Mouse (Mus musculus) forebrain, embryonic 16.5 days (tissue): Measurements from ENCODE around the gene Apoa1. TPM values are rescaled to one million over a fixed set of nuclear protein-coding genes. Genes with fewer than 3 reads are reported as not detected.

Experiments
- ATAC-seq: fragments of 200-750 bp; cut with Nextera tagmentation; 2 replicates; pipeline ENCODE4 v1.8.0; 2017; ENCODE audit warnings: mild to moderate bottlenecking, moderate library complexity
- H3K27ac ChIP-seq: fragments of 300-500 bp; sonication (generic); 2 replicates; pipeline ENCODE4 v1.5.1; 2014; ENCODE audit warnings: low read length, control low read depth
- H3K27me3 ChIP-seq: fragments of 300-500 bp; sonication (generic); replicated peaks from 2 replicates; pipeline ENCODE4 v1.6.1; 2014; ENCODE audit warnings: low read length; ENCODE audit not compliant: control insufficient read depth, insufficient read depth
- H3K36me3 ChIP-seq: fragments of 300-500 bp; sonication (generic); 2 replicates; pipeline ENCODE4 v1.6.1; 2014; ENCODE audit not compliant: control insufficient read depth, insufficient read depth
- H3K4me1 ChIP-seq: fragments of 300-500 bp; sonication (generic); replicated peaks from 2 replicates; pipeline ENCODE4 v1.6.1; 2014; ENCODE audit warnings: low read length; ENCODE audit not compliant: control insufficient read depth, insufficient read depth
- H3K4me2 ChIP-seq: fragments of 300-500 bp; sonication (generic); 2 replicates; pipeline ENCODE4 v1.6.1; 2014; ENCODE audit warnings: mild to moderate bottlenecking, low read length, control low read depth
- H3K4me3 ChIP-seq: fragments of 300-500 bp; sonication (generic); replicated peaks from 2 replicates; pipeline ENCODE4 v1.5.1; 2014; ENCODE audit warnings: mild to moderate bottlenecking, low read length, control low read depth
- H3K9ac ChIP-seq: fragments of 300-500 bp; sonication (generic); replicated peaks from 2 replicates; pipeline ENCODE4 v1.6.1; 2014; ENCODE audit warnings: low read depth, low read length, control low read depth
- H3K9me3 ChIP-seq: fragments of 300-500 bp; sonication (generic); 2 replicates; pipeline ENCODE4 v1.6.1; 2016; ENCODE audit warnings: low read length; ENCODE audit not compliant: control insufficient read depth
- WGBS: fragments of 180-500 bp; shearing (Covaris S2); extraction: QIAGEN DNeasy Blood & Tissue Kit; methylation state at CpG from one replicate; pipeline ENCODE4 v1.1.7; 2014; 5-methylcytosine and 5-hydroxymethylcytosine counted together
- polyA plus RNA-seq: library from polyadenylated mRNA; unstranded; fragments of >200 nt; fragmentation: Nextera tagmentation; extraction: Ambion mirVana; gene quantifications from 2 replicates; pipeline ENCODE4 v1.2.1, GENCODE M21; 2015

Gene Apoa1
- polyA plus RNA-seq, 1 experiment from 2014 or later: 1.5 TPM

DNA sequence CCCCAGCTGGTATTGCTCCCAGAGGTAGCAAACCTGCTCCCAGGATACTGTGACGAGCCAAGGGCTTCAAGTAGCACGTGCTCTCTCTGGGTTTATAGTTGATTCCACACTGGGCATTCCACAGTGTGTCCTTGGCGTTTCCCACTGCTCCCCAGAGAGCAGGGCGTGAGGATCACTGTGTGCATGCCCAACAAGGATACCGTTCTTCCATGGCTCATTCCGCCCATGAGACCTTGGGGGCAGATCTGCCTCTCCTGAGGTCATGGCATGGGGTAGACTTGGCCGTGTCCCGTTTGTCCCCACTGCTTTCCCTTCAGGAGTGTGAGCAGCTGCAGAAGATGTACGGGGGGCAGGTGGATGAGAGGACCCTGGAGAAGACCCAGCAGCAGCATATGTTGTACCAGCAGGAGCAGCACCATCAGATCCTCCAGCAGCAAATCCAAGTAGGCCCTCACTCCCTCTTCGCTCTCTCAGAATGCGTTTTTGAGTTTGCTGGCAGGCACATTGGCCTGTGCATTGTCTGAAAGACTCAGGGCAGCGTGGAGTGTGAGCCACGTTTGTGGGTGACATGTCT is 19.9 kb upstream of the Apoa1 start:
- Histone ChIP-seq H3K4me3 (no peak overlapping the region), H3K9me3 (no peaks in the 10 kb centered on the region), H3K4me2 (no peak overlapping the region), H3K36me3 (peaks cover 4% of the 10 kb centered on the region; the same call in 1 of the 2 replicates), H3K27me3 (no peaks in the 10 kb centered on the region), H3K27ac (no peak overlapping the region), H3K9ac (no peak overlapping the region), H3K4me1 (no peaks in the 10 kb centered on the region)
- 88% methylated on average over 13 of the region's 13 CpGs for WGBS
- ATAC-seq: no peak

DNA sequence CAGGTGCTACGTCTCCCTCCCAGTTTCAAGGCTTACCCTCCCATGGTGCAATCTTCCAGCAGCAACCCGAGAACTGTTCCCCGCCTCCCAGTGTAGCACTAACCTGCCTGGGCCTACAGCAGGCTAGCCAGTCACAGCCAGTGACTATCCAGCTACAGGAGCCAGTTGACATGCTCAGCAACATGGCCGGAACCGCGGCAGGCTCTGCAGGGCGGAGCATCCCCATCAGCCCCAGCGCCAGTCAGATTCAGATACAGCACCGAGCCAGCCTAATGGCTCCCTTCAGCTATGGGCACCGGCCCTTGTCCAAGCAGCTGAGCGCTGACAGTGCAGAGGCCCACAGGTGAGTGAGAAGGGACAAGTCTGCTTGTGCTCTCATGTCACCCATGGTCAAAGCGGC is 17.9 kb upstream of the Apoa1 start:
- Histone ChIP-seq H3K36me3 (no peaks in the 10 kb centered on the region), H3K27me3 (no peaks in the 10 kb centered on the region), H3K4me3 (no peak overlapping the region), H3K9me3 (no peaks in the 10 kb centered on the region), H3K9ac (no peak overlapping the region), H3K27ac (no peak overlapping the region), H3K4me1 (no peaks in the 10 kb centered on the region), H3K4me2 (no peak overlapping the region)
- WGBS: 95% methylated on average over 12 of the region's 12 CpGs
- ATAC-seq: no peak

DNA sequence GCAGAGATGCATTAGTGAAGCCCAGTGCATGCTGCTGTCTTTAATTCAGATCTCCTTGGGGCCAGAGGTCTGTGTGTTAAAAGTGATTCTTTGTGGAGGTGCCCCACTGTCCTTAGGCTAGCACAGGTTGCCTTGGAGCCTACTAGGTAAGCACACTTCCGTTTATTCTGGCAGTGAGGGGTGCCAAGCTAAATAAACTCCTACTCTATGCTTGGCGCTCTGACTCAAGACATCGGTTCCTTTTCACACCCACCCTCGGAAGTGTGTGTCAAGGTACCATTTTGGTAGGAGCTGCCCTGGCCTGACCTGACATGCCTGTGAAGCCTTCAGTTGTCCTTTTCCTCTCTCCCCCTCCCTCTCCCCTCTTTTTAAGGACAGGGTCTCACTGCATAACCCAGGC is 14.1 kb upstream of the Apoa1 start:
- Histone ChIP-seq H3K9ac (no peak overlapping the region), H3K36me3 (no peaks in the 10 kb centered on the region), H3K4me2 (no peak overlapping the region), H3K4me3 (no peak overlapping the region), H3K9me3 (no peaks in the 10 kb centered on the region), H3K4me1 (no peaks in the 10 kb centered on the region), H3K27me3 (no peaks in the 10 kb centered on the region), H3K27ac (no peak overlapping the region)
- WGBS: 96% methylated on average over 4 of the region's 4 CpGs
- ATAC-seq: no peak

DNA sequence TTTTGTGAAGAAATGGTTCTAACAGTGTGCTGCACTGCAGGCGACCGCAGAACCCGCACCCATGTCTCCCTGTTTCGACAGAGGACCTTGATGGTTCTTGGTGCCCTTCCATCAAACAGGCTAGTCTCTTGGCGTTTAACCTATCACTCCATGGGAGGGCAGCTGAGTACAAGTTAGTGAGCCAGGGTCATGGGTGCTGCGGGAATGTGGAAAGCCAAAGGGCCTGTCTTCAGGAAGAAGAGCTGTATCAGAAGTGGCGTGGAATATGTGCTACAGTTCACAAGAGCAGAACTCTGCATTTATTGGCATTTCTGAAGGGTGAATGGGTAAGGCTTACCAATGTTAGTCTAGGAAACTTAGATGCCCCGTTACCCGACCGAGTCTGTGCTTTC is 13.4 kb upstream of the Apoa1 start:
- ATAC-seq: no peak
- no peaks in the 10 kb centered on the region for H3K4me1 ChIP-seq
- no peaks in the 10 kb centered on the region for H3K9me3 ChIP-seq
- WGBS: 97% methylated on average over 10 of the region's 10 CpGs
- H3K9ac ChIP-seq: no peak overlapping the region
- no peaks in the 10 kb centered on the region for H3K27me3 ChIP-seq
- H3K4me2 ChIP-seq: no peak overlapping the region
- H3K27ac ChIP-seq: no peak overlapping the region
- no peak overlapping the region for H3K4me3 ChIP-seq
- H3K36me3 ChIP-seq: no peaks in the 10 kb centered on the region

DNA sequence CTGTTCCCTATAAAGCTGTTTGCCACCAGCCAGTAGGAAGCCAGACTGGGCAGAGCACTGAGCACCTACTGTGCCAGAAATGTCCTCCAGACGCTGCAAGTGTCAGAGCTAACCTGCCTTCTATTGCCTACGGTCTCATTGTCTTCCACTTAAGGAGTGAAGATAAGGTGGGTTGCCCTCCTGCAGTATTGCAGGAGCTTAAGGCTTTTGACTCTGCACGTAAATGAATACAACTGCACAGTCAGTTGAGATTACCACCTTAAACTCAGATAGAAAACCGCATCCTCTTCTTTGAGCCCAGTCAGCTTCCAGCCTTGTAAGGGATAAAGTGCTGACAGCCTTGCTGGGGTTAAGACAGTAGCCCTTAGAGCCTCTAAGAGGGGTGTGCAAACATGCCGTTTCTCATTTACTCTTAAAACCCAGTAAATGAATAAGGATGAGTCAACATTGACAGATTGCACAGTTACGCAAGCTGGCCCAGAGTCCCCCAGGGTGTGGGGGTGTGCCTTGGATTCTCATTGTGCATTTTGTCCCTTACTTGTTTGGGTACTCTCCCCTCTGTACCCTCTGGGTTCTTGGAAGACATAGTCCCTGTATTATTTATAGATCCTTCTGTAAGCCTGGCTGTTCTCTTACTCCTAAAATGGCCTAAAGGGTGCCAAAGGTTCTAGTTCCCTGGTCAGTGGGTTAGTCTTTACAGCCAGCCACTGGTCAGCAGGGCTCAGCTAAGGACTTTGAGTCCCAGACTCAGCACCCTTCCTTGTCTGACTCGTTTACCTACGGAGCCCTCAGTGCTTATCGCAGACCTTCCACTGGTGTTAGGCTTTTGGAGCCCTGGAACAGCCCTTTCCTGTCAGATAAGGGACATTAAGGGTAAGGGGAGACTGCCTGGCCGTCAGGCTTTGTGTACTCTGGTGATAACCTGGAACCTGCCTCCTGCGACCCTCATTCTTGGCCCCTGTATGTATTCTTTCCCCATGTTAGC is 12.8 kb upstream of the Apoa1 start:
- 90% methylated on average over 11 of the region's 11 CpGs for WGBS
- Histone ChIP-seq H3K27ac (no peak overlapping the region), H3K4me3 (no peak overlapping the region), H3K9ac (no peak overlapping the region), H3K27me3 (no peaks in the 10 kb centered on the region), H3K4me2 (no peak overlapping the region), H3K9me3 (no peaks in the 10 kb centered on the region), H3K36me3 (peaks cover 3% of the 10 kb centered on the region; the same call in 1 of the 2 replicates), H3K4me1 (no peaks in the 10 kb centered on the region)
- ATAC-seq: no peak

DNA sequence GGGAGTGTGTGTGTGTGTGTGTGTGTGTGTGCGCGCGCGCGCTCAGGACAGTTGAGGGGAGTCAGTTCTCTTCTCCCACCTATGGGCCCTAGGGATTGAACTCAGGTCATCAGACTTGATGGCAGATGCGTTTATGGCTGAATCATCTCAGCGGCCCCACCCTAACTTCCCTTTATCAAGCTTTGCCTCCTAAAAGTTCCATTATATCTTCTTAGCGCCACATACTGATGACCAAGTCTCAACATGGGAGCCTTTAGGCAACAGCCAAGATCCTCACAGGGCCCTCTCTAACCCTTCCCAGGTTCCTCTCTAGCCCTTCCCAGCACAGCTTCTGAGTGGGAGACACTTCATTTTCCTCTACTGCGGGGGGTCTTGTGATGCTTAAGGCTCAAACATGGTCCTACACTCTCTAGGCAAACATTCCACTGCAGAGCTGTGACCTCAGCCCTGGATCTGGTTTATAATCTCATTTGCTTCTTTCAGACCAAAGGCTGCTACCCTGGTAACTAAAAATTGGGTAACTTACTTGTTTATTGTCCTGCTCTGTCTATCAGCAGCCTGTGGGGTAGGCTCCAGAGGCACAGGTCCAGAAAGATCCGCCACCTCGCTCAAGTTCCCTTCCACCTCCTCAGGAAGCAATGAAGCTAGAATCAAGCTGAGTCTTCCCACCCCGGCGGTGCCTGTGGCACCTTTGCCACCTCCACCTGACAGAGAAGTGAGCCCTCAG is 11.5 kb upstream of the Apoa1 start:
- Histone ChIP-seq H3K4me1 (no peaks in the 10 kb centered on the region), H3K36me3 (peaks cover 9% of the 10 kb centered on the region), H3K9me3 (no peaks in the 10 kb centered on the region), H3K9ac (no peak overlapping the region), H3K4me3 (no peak overlapping the region), H3K27ac (no peak overlapping the region), H3K27me3 (no peaks in the 10 kb centered on the region), H3K4me2 (no peak overlapping the region)
- ATAC-seq: no peak
- 95% methylated on average over 13 of the region's 13 CpGs for WGBS

DNA sequence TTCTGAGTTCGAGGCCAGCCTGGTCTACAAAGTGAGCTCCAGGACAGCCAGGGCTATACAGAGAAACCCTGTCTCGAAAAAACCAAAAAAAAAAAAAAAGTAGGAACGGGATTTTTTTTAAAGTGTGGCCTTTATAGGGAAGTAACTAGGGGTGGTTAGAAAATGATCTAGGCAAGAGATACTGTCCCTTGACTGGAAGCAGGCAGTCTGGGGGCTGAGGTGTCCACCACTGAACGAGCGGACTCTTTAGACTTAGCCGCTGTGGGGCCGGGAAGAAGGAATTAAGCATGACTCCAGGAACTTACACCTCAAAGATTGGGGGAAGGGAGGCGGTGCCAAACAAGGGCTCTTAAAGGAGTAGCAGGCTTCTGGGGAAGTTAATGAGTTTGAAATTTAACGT is 10.2 kb upstream of the Apoa1 start:
- no peaks in the 10 kb centered on the region for H3K4me1 ChIP-seq
- H3K9me3 ChIP-seq: no peaks in the 10 kb centered on the region
- H3K9ac ChIP-seq: no peak overlapping the region
- peaks cover 14% of the 10 kb centered on the region for H3K36me3 ChIP-seq
- no peak overlapping the region for H3K27ac ChIP-seq
- H3K4me3 ChIP-seq: no peak overlapping the region
- H3K27me3 ChIP-seq: no peaks in the 10 kb centered on the region
- no peak overlapping the region for H3K4me2 ChIP-seq
- WGBS: 84% methylated on average over 9 of the region's 9 CpGs
- ATAC-seq: no peak

DNA sequence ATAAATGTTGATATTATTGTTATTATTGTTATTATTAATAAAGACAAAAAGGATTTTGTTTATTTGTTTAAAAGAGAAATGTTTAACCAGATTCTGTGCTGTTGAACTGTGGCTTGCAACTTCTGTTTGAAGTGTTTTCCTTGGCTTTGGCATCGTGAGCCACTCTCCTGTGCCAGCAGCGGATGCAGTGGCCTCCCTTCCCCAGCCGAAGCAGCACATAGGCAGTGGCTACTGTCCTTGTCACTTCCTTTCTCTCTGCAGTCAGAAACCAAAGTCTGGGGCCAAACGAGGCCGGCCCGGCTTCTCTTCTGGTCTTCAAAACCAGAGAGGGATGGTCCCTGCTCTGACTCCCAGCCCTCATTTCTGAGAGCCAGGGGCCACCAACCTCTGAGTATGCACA is 5.3 kb upstream of the Apoa1 start:
- no peak overlapping the region for H3K27ac ChIP-seq
- H3K9me3 ChIP-seq: no peaks in the 10 kb centered on the region
- no peaks in the 10 kb centered on the region for H3K4me1 ChIP-seq
- no peaks in the 10 kb centered on the region for H3K27me3 ChIP-seq
- WGBS: 84% methylated on average over 6 of the region's 6 CpGs
- no peak overlapping the region for H3K4me2 ChIP-seq
- H3K36me3 ChIP-seq: peaks cover 14% of the 10 kb centered on the region
- ATAC-seq: no peak
- no peak overlapping the region for H3K4me3 ChIP-seq
- H3K9ac ChIP-seq: no peak overlapping the region

DNA sequence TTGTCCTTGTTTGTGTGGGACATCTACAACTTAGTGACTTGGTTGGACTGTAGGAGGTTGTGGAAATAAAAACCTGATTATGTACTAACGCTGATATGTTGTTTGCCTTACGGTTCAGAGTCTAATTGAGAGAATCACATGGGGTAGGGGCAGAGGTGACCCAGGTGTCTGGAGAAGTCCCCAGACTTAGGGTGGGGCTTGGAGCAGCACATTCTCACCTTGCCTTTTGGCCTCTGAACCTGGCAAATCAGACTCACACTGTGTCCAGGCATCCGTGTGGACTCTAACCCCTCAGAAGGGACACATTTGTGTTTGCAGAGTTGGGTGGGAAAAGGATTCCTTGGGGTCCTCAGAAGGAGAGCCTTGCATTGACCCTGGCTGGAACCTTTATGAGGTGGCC is 4.3 kb upstream of the Apoa1 start:
- no peak for ATAC-seq
- Histone ChIP-seq H3K9ac (no peak overlapping the region), H3K36me3 (peaks cover 14% of the 10 kb centered on the region), H3K27me3 (0 out of 2 replicates have a peak, but pooled peaks cover 2% of the 10 kb centered on the region), H3K4me2 (no peak overlapping the region), H3K9me3 (no peaks in the 10 kb centered on the region), H3K27ac (no peak overlapping the region), H3K4me1 (no peaks in the 10 kb centered on the region), H3K4me3 (no peak overlapping the region)
- 91% methylated on average over 3 of the region's 3 CpGs for WGBS
